Mouse (Mus musculus) liver, embryonic 14.5 days (tissue): ENCODE data around the gene Ltbp1.

Experiments used
- CTCF ChIP-seq: IDR thresholded peaks from 2 replicates; pipeline ENCODE4 v1.5.1; 2016; ENCODE audit warnings: antibody characterized with exemption, low read depth, control low read depth
- EP300 ChIP-seq: IDR thresholded peaks from 2 replicates; pipeline ENCODE4 v1.6.1; 2016; ENCODE audit warnings: antibody characterized with exemption, low read depth

- TF ChIP-seq CTCF: no peak
- TF ChIP-seq EP300: no peak
Measured at GRCm38 (mm10) chr17:75238655-75239054, 233.3 kb downstream of the Ltbp1 start.
